Mouse (Mus musculus) E14TG2a.4 (cell line): ENCODE results near the gene Nup93.

Source experiments
- CTCF ChIP-seq: conservative IDR thresholded peaks from 2 replicates; pipeline ENCODE4 v1.5.1; 2014; ENCODE audit warnings: low read length
- NANOG ChIP-seq: IDR thresholded peaks from 2 replicates; pipeline ENCODE4 v1.6.1; 2014; ENCODE audit warnings: borderline replicate concordance, low read length, mixed read lengths

DNA sequence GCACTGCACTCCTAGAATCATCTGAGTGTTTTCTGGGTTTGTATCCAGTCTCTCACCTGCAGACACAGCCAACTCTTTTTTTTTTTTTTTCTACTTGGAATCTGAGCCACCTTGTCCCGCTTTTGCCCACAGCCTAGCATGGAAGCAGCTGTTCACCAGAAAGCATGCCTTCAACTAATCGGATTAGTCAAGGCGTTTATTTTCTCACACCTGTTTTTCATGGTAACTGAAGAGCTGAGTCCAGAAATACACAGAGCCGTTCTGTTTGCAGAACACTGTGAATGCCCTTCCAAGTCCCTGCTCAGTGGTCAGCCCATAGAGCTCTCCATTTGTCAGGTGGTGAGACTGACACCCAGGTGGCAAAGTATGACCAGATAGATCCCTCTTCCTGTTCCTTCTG lies 107.7 kb downstream of the Nup93 start:
- TF ChIP-seq CTCF = no peak
- no peak for TF ChIP-seq NANOG
